Mouse (Mus musculus): ENCODE data around the gene Ssbp3. TPM values are rescaled to one million over a fixed set of nuclear protein-coding genes. Genes with fewer than 3 reads are reported as not detected.

Ssbp3 gene
- polyA plus RNA-seq, 1 experiment from 2014 or later: 167 TPM

- Histone ChIP-seq H3K4me2 (ENCODE audit: low read length) (no peak overlapping the region), H3K9me3 (ENCODE audit: control insufficient read depth, low read length) (no peaks in the 10 kb centered on the region), H3K9ac (replicated peaks; ENCODE audit: low read depth, low read length) (no peak overlapping the region), H3K4me3 (replicated peaks; ENCODE audit: low read length) (no peak overlapping the region), H3K27ac (ENCODE audit: low read length) (no peak overlapping the region), H3K36me3 (ENCODE audit: control insufficient read depth, insufficient read depth) (no peaks in the 10 kb centered on the region), H3K4me1 (replicated peaks; ENCODE audit: control insufficient read depth, insufficient read depth, low read length) (peaks cover 18% of the 10 kb centered on the region), H3K27me3 (replicated peaks; ENCODE audit: control insufficient read depth, insufficient read depth, low read length) (no peaks in the 10 kb centered on the region)
- WGBS: 86% methylated on average over 6 of the region's 6 CpGs
- ATAC-seq: no peak
Observed at GRCm38 (mm10) chr4:107013119-107013816, 102.8 kb downstream of the Ssbp3 start.

- no peak overlapping the region for H3K27ac ChIP-seq (ENCODE audit: low read length)
- ATAC-seq: no peak
- no peaks in the 10 kb centered on the region for H3K9me3 ChIP-seq (ENCODE audit: control insufficient read depth, low read length)
- no peak overlapping the region for H3K4me2 ChIP-seq (ENCODE audit: low read length)
- no peaks in the 10 kb centered on the region for H3K36me3 ChIP-seq (ENCODE audit: control insufficient read depth, insufficient read depth)
- H3K4me1 ChIP-seq (replicated peaks; ENCODE audit: control insufficient read depth, insufficient read depth, low read length): peaks cover 23% of the 10 kb centered on the region
- no peak overlapping the region for H3K9ac ChIP-seq (replicated peaks; ENCODE audit: low read depth, low read length)
- H3K27me3 ChIP-seq (replicated peaks; ENCODE audit: control insufficient read depth, insufficient read depth, low read length): no peaks in the 10 kb centered on the region
- no peak overlapping the region for H3K4me3 ChIP-seq (replicated peaks; ENCODE audit: low read length)
- 88% methylated on average over 9 of the region's 9 CpGs for WGBS
Observed at GRCm38 (mm10) chr4:107013817-107014260, 103.3 kb downstream of the Ssbp3 start.

- H3K4me3 ChIP-seq (replicated peaks; ENCODE audit: low read length): no peak overlapping the region
- H3K9me3 ChIP-seq (ENCODE audit: control insufficient read depth, low read length): no peaks in the 10 kb centered on the region
- H3K4me1 ChIP-seq (replicated peaks; ENCODE audit: control insufficient read depth, insufficient read depth, low read length): peaks cover 35% of the 10 kb centered on the region
- 45% methylated on average over 13 of the region's 13 CpGs for WGBS
- H3K36me3 ChIP-seq (ENCODE audit: control insufficient read depth, insufficient read depth): no peaks in the 10 kb centered on the region
- H3K4me2 ChIP-seq (ENCODE audit: low read length): no peak overlapping the region
- ATAC-seq: peak; percentile 19; the same call in 1 of the 2 replicates
- H3K27ac ChIP-seq (ENCODE audit: low read length): no peak overlapping the region
- no peaks in the 10 kb centered on the region for H3K27me3 ChIP-seq (replicated peaks; ENCODE audit: control insufficient read depth, insufficient read depth, low read length)
- no peak overlapping the region for H3K9ac ChIP-seq (replicated peaks; ENCODE audit: low read depth, low read length)
Observed at GRCm38 (mm10) chr4:107015971-107016511, 105.5 kb downstream of the Ssbp3 start.

GRCm38 (mm10) chr4:107017257-107017656 lies 106.8 kb downstream of the Ssbp3 start:
- Histone ChIP-seq H3K36me3 (ENCODE audit: control insufficient read depth, insufficient read depth) (no peaks in the 10 kb centered on the region), H3K4me3 (replicated peaks; ENCODE audit: low read length) (no peak overlapping the region), H3K4me2 (ENCODE audit: low read length) (no peak overlapping the region), H3K4me1 (replicated peaks; ENCODE audit: control insufficient read depth, insufficient read depth, low read length) (peaks cover 35% of the 10 kb centered on the region), H3K27me3 (replicated peaks; ENCODE audit: control insufficient read depth, insufficient read depth, low read length) (no peaks in the 10 kb centered on the region), H3K9me3 (ENCODE audit: control insufficient read depth, low read length) (no peaks in the 10 kb centered on the region), H3K27ac (ENCODE audit: low read length) (no peak overlapping the region), H3K9ac (replicated peaks; ENCODE audit: low read depth, low read length) (no peak overlapping the region)
- no peak for ATAC-seq

- Histone ChIP-seq H3K27ac (ENCODE audit: low read length) (no peak overlapping the region), H3K36me3 (ENCODE audit: control insufficient read depth, insufficient read depth) (no peaks in the 10 kb centered on the region), H3K9ac (replicated peaks; ENCODE audit: low read depth, low read length) (no peak overlapping the region), H3K4me1 (replicated peaks; ENCODE audit: control insufficient read depth, insufficient read depth, low read length) (peaks cover 35% of the 10 kb centered on the region), H3K4me3 (replicated peaks; ENCODE audit: low read length) (no peak overlapping the region), H3K9me3 (ENCODE audit: control insufficient read depth, low read length) (no peaks in the 10 kb centered on the region), H3K27me3 (replicated peaks; ENCODE audit: control insufficient read depth, insufficient read depth, low read length) (no peaks in the 10 kb centered on the region), H3K4me2 (ENCODE audit: low read length) (no peak overlapping the region)
- no peak for ATAC-seq
- WGBS: 49% methylated on average over 3 of the region's 3 CpGs
Observed at GRCm38 (mm10) chr4:107018521-107018920, 108.0 kb downstream of the Ssbp3 start.

GRCm38 (mm10) chr4:107019027-107019426 lies 108.5 kb downstream of the Ssbp3 start:
- Histone ChIP-seq H3K9me3 (ENCODE audit: control insufficient read depth, low read length) (no peaks in the 10 kb centered on the region), H3K9ac (replicated peaks; ENCODE audit: low read depth, low read length) (no peak overlapping the region), H3K4me2 (ENCODE audit: low read length) (no peak overlapping the region), H3K36me3 (ENCODE audit: control insufficient read depth, insufficient read depth) (no peaks in the 10 kb centered on the region), H3K4me1 (replicated peaks; ENCODE audit: control insufficient read depth, insufficient read depth, low read length) (peaks cover 35% of the 10 kb centered on the region), H3K27me3 (replicated peaks; ENCODE audit: control insufficient read depth, insufficient read depth, low read length) (no peaks in the 10 kb centered on the region), H3K27ac (ENCODE audit: low read length) (no peak overlapping the region), H3K4me3 (replicated peaks; ENCODE audit: low read length) (no peak overlapping the region)
- peak; percentile 47 for ATAC-seq
- 10% methylated on average over 7 of the region's 7 CpGs for WGBS

GRCm38 (mm10) chr4:107020287-107021000 lies 109.9 kb downstream of the Ssbp3 start:
- WGBS: 74% methylated on average over 5 of the region's 5 CpGs
- no peak overlapping the region for H3K4me3 ChIP-seq (replicated peaks; ENCODE audit: low read length)
- H3K4me2 ChIP-seq (ENCODE audit: low read length): no peak overlapping the region
- no peak for ATAC-seq
- H3K36me3 ChIP-seq (ENCODE audit: control insufficient read depth, insufficient read depth): no peaks in the 10 kb centered on the region
- no peaks in the 10 kb centered on the region for H3K9me3 ChIP-seq (ENCODE audit: control insufficient read depth, low read length)
- no peaks in the 10 kb centered on the region for H3K27me3 ChIP-seq (replicated peaks; ENCODE audit: control insufficient read depth, insufficient read depth, low read length)
- no peak overlapping the region for H3K9ac ChIP-seq (replicated peaks; ENCODE audit: low read depth, low read length)
- H3K4me1 ChIP-seq (replicated peaks; ENCODE audit: control insufficient read depth, insufficient read depth, low read length): peaks cover 43% of the 10 kb centered on the region
- H3K27ac ChIP-seq (ENCODE audit: low read length): no peak overlapping the region

GRCm38 (mm10) chr4:107021464-107021863 lies 111.0 kb downstream of the Ssbp3 start:
- Histone ChIP-seq H3K36me3 (ENCODE audit: control insufficient read depth, insufficient read depth) (no peaks in the 10 kb centered on the region), H3K9me3 (ENCODE audit: control insufficient read depth, low read length) (no peaks in the 10 kb centered on the region), H3K4me3 (replicated peaks; ENCODE audit: low read length) (no peak overlapping the region), H3K4me1 (replicated peaks; ENCODE audit: control insufficient read depth, insufficient read depth, low read length) (peaks cover 34% of the 10 kb centered on the region), H3K9ac (replicated peaks; ENCODE audit: low read depth, low read length) (no peak overlapping the region), H3K4me2 (ENCODE audit: low read length) (no peak overlapping the region), H3K27me3 (replicated peaks; ENCODE audit: control insufficient read depth, insufficient read depth, low read length) (no peaks in the 10 kb centered on the region), H3K27ac (ENCODE audit: low read length) (no peak overlapping the region)
- WGBS: 65% methylated on average over 3 of the region's 3 CpGs
- no peak for ATAC-seq

GRCm38 (mm10) chr4:107024899-107025298 lies 114.4 kb downstream of the Ssbp3 start:
- Histone ChIP-seq H3K4me2 (ENCODE audit: low read length) (no peak overlapping the region), H3K27me3 (replicated peaks; ENCODE audit: control insufficient read depth, insufficient read depth, low read length) (no peaks in the 10 kb centered on the region), H3K9ac (replicated peaks; ENCODE audit: low read depth, low read length) (no peak overlapping the region), H3K4me1 (replicated peaks; ENCODE audit: control insufficient read depth, insufficient read depth, low read length) (peaks cover 12% of the 10 kb centered on the region), H3K9me3 (ENCODE audit: control insufficient read depth, low read length) (no peaks in the 10 kb centered on the region), H3K36me3 (ENCODE audit: control insufficient read depth, insufficient read depth) (no peaks in the 10 kb centered on the region), H3K4me3 (replicated peaks; ENCODE audit: low read length) (no peak overlapping the region), H3K27ac (ENCODE audit: low read length) (no peak overlapping the region)
- peak; percentile 8; the same call in 1 of the 2 replicates for ATAC-seq
- 58% methylated on average over 7 of the region's 7 CpGs for WGBS
